Mouse (Mus musculus): ENCODE measurements at regions not wholly inside any gene's neighbourhood (a gene's known extent, or its start where the extent isn't known, plus 50 kb on each side); places are given as distances from the start of the nearest gene placed in this dataset.

GRCm38 (mm10) chr12:106282491-106283106 lies 272.6 kb downstream of the Vrk1 start:
- Histone ChIP-seq H3K4me1 (replicated peaks) (no peaks in the 10 kb centered on the region), H3K27me3 (no peaks in the 10 kb centered on the region), H3K9me3 (no peaks in the 10 kb centered on the region), H3K36me3 (no peaks in the 10 kb centered on the region), H3K4me3 (no peak overlapping the region), H3K4me2 (no peak overlapping the region), H3K27ac (replicated peaks) (no peak overlapping the region), H3K9ac (no peak overlapping the region)
- ATAC-seq (ENCODE audit: low FRiP score, low read depth), result no peak
- WGBS, result 60% methylated on average over 16 of the region's 16 CpGs

DNA sequence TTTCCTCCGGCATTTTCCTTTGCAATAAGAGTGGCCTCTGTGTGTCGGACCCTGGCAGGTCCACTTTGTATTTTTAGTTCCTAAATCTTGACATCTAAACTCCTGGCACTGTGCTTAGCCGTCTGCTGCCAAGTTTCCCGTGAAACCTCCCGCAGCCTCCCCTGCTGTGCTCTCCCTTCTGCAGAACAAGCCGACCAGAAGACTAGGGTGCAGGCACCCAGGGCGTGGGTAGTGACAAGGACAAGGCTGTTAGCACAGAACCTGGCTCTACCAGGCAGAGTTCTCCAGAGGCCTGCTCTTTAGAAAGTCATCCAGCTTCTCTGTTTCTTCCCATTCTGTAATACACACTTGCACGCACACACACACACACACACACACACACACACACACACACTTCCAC lies 274.8 kb downstream of the Vrk1 start:
- WGBS, result 86% methylated on average over 8 of the region's 8 CpGs
- H3K4me1 ChIP-seq (replicated peaks), result no peaks in the 10 kb centered on the region
- H3K27me3 ChIP-seq, result no peaks in the 10 kb centered on the region
- H3K36me3 ChIP-seq, result no peaks in the 10 kb centered on the region
- H3K27ac ChIP-seq (replicated peaks), result no peak overlapping the region
- H3K4me2 ChIP-seq, result no peak overlapping the region
- no peak overlapping the region for H3K4me3 ChIP-seq
- no peaks in the 10 kb centered on the region for H3K9me3 ChIP-seq
- no peak for ATAC-seq (ENCODE audit: low FRiP score, low read depth)
- H3K9ac ChIP-seq, result no peak overlapping the region

DNA sequence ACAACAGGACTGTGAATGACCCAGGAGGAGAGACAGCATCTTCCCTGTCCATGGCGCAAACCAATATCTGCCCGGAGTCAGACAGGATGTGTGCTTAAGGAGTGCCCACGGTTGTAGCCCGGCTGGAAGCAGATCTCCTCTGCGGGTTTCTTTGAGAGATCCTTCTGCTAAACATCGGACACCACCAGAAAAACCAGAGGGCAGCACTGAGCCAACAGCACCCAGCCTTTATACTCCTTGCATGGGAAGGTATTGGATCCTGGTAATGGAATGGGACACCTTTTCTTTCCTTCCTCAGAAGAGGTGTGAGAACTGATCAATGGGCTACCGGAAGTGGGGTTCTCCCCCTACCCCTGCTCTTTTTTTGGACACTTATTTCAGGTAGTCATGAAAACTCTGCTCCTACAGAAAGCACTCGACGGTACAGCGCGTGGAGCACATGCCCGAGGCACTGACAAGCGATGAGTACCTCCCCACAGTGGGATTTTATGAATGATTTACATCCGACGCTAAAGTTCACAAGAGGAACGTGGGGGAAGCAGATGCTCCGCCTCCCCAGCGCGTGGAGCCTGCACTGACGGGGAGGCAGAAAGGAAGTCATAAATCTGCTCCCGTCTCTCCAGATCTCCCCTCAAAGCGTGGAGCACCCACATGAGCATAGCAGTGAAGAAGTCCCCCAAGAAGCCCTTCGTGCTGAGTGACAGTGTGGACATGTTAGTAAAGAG lies 278.9 kb downstream of the Vrk1 start:
- H3K27ac ChIP-seq (replicated peaks), result no peak overlapping the region
- ATAC-seq (ENCODE audit: low FRiP score, low read depth), result no peak
- H3K4me3 ChIP-seq, result no peak overlapping the region
- no peak overlapping the region for H3K9ac ChIP-seq
- H3K27me3 ChIP-seq, result no peaks in the 10 kb centered on the region
- no peak overlapping the region for H3K4me2 ChIP-seq
- H3K9me3 ChIP-seq, result no peaks in the 10 kb centered on the region
- no peaks in the 10 kb centered on the region for H3K4me1 ChIP-seq (replicated peaks)
- WGBS, result 72% methylated on average over 23 of the region's 23 CpGs
- no peaks in the 10 kb centered on the region for H3K36me3 ChIP-seq

- WGBS, result 60% methylated on average over 15 of the region's 15 CpGs
These were observed 281.5 kb downstream of the Vrk1 start for GRCm38 (mm10) chr12:106291476-106292046.

GRCm38 (mm10) chr12:106293117-106293516 lies 283.1 kb downstream of the Vrk1 start:
- Histone ChIP-seq H3K4me1 (replicated peaks) (no peaks in the 10 kb centered on the region), H3K4me2 (no peak overlapping the region), H3K27ac (replicated peaks) (no peak overlapping the region), H3K27me3 (no peaks in the 10 kb centered on the region), H3K9me3 (no peaks in the 10 kb centered on the region), H3K36me3 (no peaks in the 10 kb centered on the region), H3K4me3 (no peak overlapping the region), H3K9ac (no peak overlapping the region)
- ATAC-seq (ENCODE audit: low FRiP score, low read depth), result no peak
- WGBS, result 80% methylated on average over 5 of the region's 5 CpGs

More at GRCm38 (mm10) chr12:106291476-106292046, 281.5 kb downstream of the Vrk1 start:
- H3K4me1 ChIP-seq (replicated peaks), result no peaks in the 10 kb centered on the region
- H3K36me3 ChIP-seq, result no peaks in the 10 kb centered on the region
- no peak overlapping the region for H3K9ac ChIP-seq
- H3K27me3 ChIP-seq, result no peaks in the 10 kb centered on the region
- H3K4me3 ChIP-seq, result no peak overlapping the region
- no peaks in the 10 kb centered on the region for H3K9me3 ChIP-seq
- H3K4me2 ChIP-seq, result no peak overlapping the region
- no peak for ATAC-seq (ENCODE audit: low FRiP score, low read depth)
- H3K27ac ChIP-seq (replicated peaks), result no peak overlapping the region

DNA sequence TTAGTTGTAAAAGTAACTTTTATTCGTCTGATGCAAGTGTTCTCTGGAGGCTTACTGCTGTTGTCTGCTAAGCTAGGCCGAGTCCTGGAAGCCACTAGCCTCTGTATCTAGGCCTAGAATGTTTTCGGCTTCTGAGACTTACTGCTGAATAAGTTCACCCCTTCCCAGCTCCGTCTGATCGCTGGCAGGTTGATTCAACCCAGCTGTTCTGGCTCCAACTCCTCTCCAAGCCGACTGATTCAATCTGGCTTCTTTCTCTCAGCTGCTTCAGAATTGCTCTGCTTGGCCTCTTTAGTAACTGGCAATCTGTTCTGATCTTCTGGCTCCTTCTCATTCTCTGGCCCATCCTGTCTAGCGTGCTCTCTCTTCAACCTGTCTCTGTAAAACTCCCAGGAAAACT lies 285.6 kb downstream of the Vrk1 start:
- WGBS, result 79% methylated on average over 7 of the region's 7 CpGs
- no peak overlapping the region for H3K4me2 ChIP-seq
- no peak for ATAC-seq (ENCODE audit: low FRiP score, low read depth)

GRCm38 (mm10) chr12:106302617-106303016 lies 292.6 kb downstream of the Vrk1 start:
- ATAC-seq (ENCODE audit: low FRiP score, low read depth), result no peak
- 0 out of 2 replicates have a peak, but pooled peaks cover under 1% of the 10 kb centered on the region for H3K27me3 ChIP-seq
- WGBS, result 68% methylated on average over 8 of the region's 8 CpGs

More for the DNA sequence above, 285.6 kb downstream of the Vrk1 start:
- H3K4me1 ChIP-seq (replicated peaks), result no peaks in the 10 kb centered on the region
- no peaks in the 10 kb centered on the region for H3K9me3 ChIP-seq
- no peaks in the 10 kb centered on the region for H3K27me3 ChIP-seq
- H3K27ac ChIP-seq (replicated peaks), result no peak overlapping the region
- H3K9ac ChIP-seq, result no peak overlapping the region
- no peaks in the 10 kb centered on the region for H3K36me3 ChIP-seq
- no peak overlapping the region for H3K4me3 ChIP-seq

DNA sequence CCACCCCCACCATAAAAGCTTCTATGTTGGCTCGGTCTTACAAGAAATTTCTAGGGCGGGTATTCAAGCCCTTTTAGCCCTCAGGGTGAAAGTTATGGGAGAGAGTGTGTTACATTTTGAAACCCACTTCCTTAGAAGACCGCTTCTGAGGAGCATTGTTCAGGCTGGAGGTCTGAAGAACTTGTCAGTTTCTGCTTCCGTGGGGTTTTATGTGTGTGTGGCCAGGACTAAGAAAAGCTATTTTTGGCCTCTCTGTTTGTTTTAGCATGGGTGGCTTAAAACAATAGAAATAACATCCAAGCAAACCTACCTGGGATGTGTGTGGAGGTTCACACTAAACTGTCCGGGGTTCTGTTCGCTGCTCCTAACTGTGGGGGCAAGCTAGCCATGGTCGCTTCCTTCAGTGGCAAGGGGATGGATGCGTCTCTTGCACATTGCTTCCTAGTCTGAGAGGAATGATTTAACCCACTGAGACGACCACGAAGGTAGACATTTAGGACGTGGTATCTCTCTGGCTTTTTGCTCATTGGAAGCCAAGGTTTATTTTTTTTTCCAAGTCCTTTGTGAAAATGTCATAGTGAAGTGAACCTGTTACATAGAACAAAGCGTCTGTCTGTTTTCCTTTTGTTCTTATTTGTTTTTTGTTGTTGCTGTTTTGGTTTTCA lies 298.4 kb downstream of the Vrk1 start:
- H3K4me1 ChIP-seq (replicated peaks), result peaks cover 12% of the 10 kb centered on the region
- no peak overlapping the region for H3K27ac ChIP-seq (replicated peaks)
- H3K9ac ChIP-seq, result no peak overlapping the region
- no peaks in the 10 kb centered on the region for H3K9me3 ChIP-seq
- H3K4me2 ChIP-seq, result no peak overlapping the region
- H3K27me3 ChIP-seq, result peaks cover 36% of the 10 kb centered on the region
- ATAC-seq (ENCODE audit: low FRiP score, low read depth), result no peak
- no peaks in the 10 kb centered on the region for H3K36me3 ChIP-seq
- 84% methylated on average over 12 of the region's 12 CpGs for WGBS
- no peak overlapping the region for H3K4me3 ChIP-seq

More at GRCm38 (mm10) chr12:106302617-106303016, 292.6 kb downstream of the Vrk1 start:
- Histone ChIP-seq H3K36me3 (no peaks in the 10 kb centered on the region), H3K4me2 (no peak overlapping the region), H3K4me1 (replicated peaks) (no peaks in the 10 kb centered on the region), H3K4me3 (no peak overlapping the region), H3K27ac (replicated peaks) (no peak overlapping the region), H3K9me3 (no peaks in the 10 kb centered on the region), H3K9ac (no peak overlapping the region)

- no peak for ATAC-seq (ENCODE audit: low FRiP score, low read depth)
- 71% methylated on average over 25 of the region's 25 CpGs for WGBS
- no peaks in the 10 kb centered on the region for H3K9me3 ChIP-seq
- no peak overlapping the region for H3K4me2 ChIP-seq
- H3K4me1 ChIP-seq (replicated peaks), result peaks cover 12% of the 10 kb centered on the region
- H3K27me3 ChIP-seq, result peaks cover 40% of the 10 kb centered on the region
- no peak overlapping the region for H3K27ac ChIP-seq (replicated peaks)
- H3K4me3 ChIP-seq, result no peak overlapping the region
- no peaks in the 10 kb centered on the region for H3K36me3 ChIP-seq
- no peak overlapping the region for H3K9ac ChIP-seq
These were observed 299.1 kb downstream of the Vrk1 start for GRCm38 (mm10) chr12:106308956-106309610.

GRCm38 (mm10) chr12:106310171-106310570 lies 300.1 kb downstream of the Vrk1 start:
- 35% methylated on average over 6 of the region's 6 CpGs for WGBS
- Histone ChIP-seq H3K27ac (replicated peaks) (no peak overlapping the region), H3K4me1 (replicated peaks) (peaks cover 12% of the 10 kb centered on the region), H3K9me3 (no peaks in the 10 kb centered on the region), H3K4me2 (peak overlapping the region; percentile 79), H3K36me3 (no peaks in the 10 kb centered on the region), H3K9ac (0 out of 2 replicates have a peak overlapping the region, but pooled peaks have one; percentile 37), H3K4me3 (no peak overlapping the region), H3K27me3 (peaks cover 42% of the 10 kb centered on the region)
- ATAC-seq (ENCODE audit: low FRiP score, low read depth), result no peak

DNA sequence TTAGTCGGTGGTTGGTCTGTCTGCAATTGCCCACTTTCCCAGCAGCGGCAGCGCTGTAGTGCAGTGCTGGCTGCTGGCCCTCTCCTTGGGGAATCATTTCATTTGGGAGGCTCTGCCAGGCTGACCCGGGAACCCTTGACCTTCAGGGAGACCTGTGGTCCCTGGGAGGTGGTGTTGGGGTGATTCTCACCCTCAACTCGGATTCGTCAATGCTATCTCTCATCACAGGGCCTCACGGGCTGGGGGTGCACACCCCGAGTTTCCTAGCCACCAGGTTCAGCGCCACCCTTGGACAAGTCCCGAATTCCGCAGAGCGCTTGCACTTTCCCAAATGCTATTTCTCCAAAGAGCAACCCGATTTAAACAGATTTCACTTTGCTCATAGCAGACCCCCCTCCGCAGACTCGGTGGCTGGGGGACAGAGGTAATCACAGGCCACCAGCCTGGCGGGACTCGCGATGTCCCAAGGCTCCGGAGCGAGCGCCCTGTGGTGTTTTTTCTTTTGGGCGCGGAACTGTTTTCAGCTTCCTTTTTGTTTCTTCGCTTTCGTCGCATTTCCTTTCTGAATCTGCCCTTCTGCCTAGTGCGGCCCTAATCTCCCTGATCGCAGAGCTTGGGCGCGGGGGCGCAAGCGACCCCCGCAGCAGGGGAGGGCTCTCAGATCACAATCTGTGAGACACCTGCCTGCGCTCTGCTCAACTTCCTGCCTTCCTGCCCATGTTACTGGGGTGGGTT lies 300.7 kb downstream of the Vrk1 start:
- Histone ChIP-seq H3K9ac (peak overlapping the region; percentile 37), H3K27me3 (peaks cover 44% of the 10 kb centered on the region), H3K4me3 (peak overlapping the region; percentile 39), H3K4me2 (peak overlapping the region; percentile 79), H3K9me3 (no peaks in the 10 kb centered on the region), H3K27ac (replicated peaks) (no peak overlapping the region), H3K36me3 (no peaks in the 10 kb centered on the region), H3K4me1 (replicated peaks) (peaks cover 12% of the 10 kb centered on the region)
- WGBS, result 2% methylated on average over 34 of the region's 34 CpGs
- no peak for ATAC-seq (ENCODE audit: low FRiP score, low read depth)
